Mouse (Mus musculus) naive thymus-derived CD4-positive, alpha-beta T cell, adult 2 months (primary cell): ENCODE measurements around the gene Ints3.
A peak's percentile ranks its signal among the peaks of the same experiment; 100 is the strongest.

Experiments
- DNase-seq: peaks from one replicate; pipeline ENCODE4 v3.0.0-alpha.2; 2011; ENCODE audit warnings: low read depth

Ints3 gene

GRCm38 (mm10) chr3:90433381-90434020 lies at the start of gene Ints3:
TSS of gene Ints3 (minus strand) at chr3:90433622.
- DNase-seq: peak; percentile 99

- peak; percentile 99 for DNase-seq
Observed at GRCm38 (mm10) chr3:90475831-90476611, 42.6 kb upstream of the Ints3 start, which contains the start of gene Ilf2. TSS of gene Ilf2 (plus strand) at chr3:90476126.

- peak; percentile 48 for DNase-seq
Observed at GRCm38 (mm10) chr3:90475151-90475830, 41.9 kb upstream of the Ints3 start.

GRCm38 (mm10) chr3:90472213-90472612 lies 38.8 kb upstream of the Ints3 start:
- peak; percentile 89 for DNase-seq

- no peak for DNase-seq
Observed at GRCm38 (mm10) chr3:90467618-90468300, 34.3 kb upstream of the Ints3 start.

- no peak for DNase-seq
Observed at GRCm38 (mm10) chr3:90466311-90466766, 32.9 kb upstream of the Ints3 start.

GRCm38 (mm10) chr3:90465686-90466310 lies 32.4 kb upstream of the Ints3 start, which contains the start of gene Npr1:
TSS of gene Npr1 (minus strand) at chr3:90465866.
- DNase-seq: no peak

- DNase-seq: peak; percentile 52
Observed at GRCm38 (mm10) chr3:90465081-90465685, 31.8 kb upstream of the Ints3 start.

GRCm38 (mm10) chr3:90464552-90465080 lies 31.2 kb upstream of the Ints3 start:
- DNase-seq: no peak

GRCm38 (mm10) chr3:90462579-90462978 lies 29.2 kb upstream of the Ints3 start:
- no peak for DNase-seq

- no peak for DNase-seq
Observed at GRCm38 (mm10) chr3:90461935-90462334, 28.5 kb upstream of the Ints3 start.

- DNase-seq: no peak
Observed at GRCm38 (mm10) chr3:90460315-90460714, 26.9 kb upstream of the Ints3 start.

GRCm38 (mm10) chr3:90459727-90460126 lies 26.3 kb upstream of the Ints3 start:
- DNase-seq: no peak

- DNase-seq: no peak
Observed at GRCm38 (mm10) chr3:90454931-90455330, 21.5 kb upstream of the Ints3 start.

GRCm38 (mm10) chr3:90451396-90452095 lies 18.1 kb upstream of the Ints3 start:
- no peak for DNase-seq

GRCm38 (mm10) chr3:90450874-90451273 lies 17.5 kb upstream of the Ints3 start:
- no peak for DNase-seq

GRCm38 (mm10) chr3:90448626-90449025 lies 15.2 kb upstream of the Ints3 start:
- DNase-seq: no peak

- peak; percentile 24 for DNase-seq
Observed at GRCm38 (mm10) chr3:90447123-90447494, 13.7 kb upstream of the Ints3 start.

- peak; percentile 40 for DNase-seq
Observed at GRCm38 (mm10) chr3:90446389-90447122, 13.1 kb upstream of the Ints3 start.
